In genomic region chr9:69488972-69489371, GRCm38 (mm10) we compare ENCODE assay signal across 9 mouse cellular contexts. TPM values are rescaled to one million over a fixed set of nuclear protein-coding genes. Genes with fewer than 3 reads are reported as not detected.
DNase-seq lines count a peak whose midpoint lies in the region; ATAC-seq and TF ChIP-seq lines count a peak whose summit lies in the region.
"Had no signal": no experiment of that assay in that cellular context is flagged by ENCODE, and none has a peak within 500 bp of the region (broad histone marks: within the 10 kb centered on the region; RNA-seq: fewer than 3 reads in every experiment).

No protein-coding gene starts in this region.

- H3K27me3 ChIP-seq in hindbrain, embryonic 14.5 days (ENCODE audit: control insufficient read depth, insufficient read depth, low read length), result no peaks in the 10 kb centered on the region
- H3K27me3 ChIP-seq in intestine, embryonic 16.5 days (replicated peaks; ENCODE audit: control insufficient read depth, insufficient read depth, low read length), result no peaks in the 10 kb centered on the region
- H3K27me3 ChIP-seq: liver, embryonic 12.5 days had no signal

- no peak for DNase-seq in gastrocnemius, adult 2 months
- DNase-seq in gastrocnemius, adult 8-10 months (ENCODE audit: low spot score in 2 of 2), result no peak
- DNase-seq in thymus, postnatal 25 days, result peak; percentile 20
- no peak for DNase-seq in thymus, adult 18-20 months
- DNase-seq in hindbrain, embryonic 14.5 days (ENCODE audit: low spot score), result peak; percentile 52
- DNase-seq in gastrocnemius, postnatal 14 days, result no peak

- peaks cover 11% of the 10 kb centered on the region; the same call in 1 of the 2 replicates for H3K4me1 ChIP-seq in hindbrain, embryonic 14.5 days (replicated peaks; ENCODE audit: control insufficient read depth, insufficient read depth, low read length)
- H3K4me1 ChIP-seq in intestine, embryonic 16.5 days (ENCODE audit: control insufficient read depth, insufficient read depth, low read length), result no peaks in the 10 kb centered on the region

- H3K9me3 ChIP-seq in hindbrain, embryonic 14.5 days (ENCODE audit: control insufficient read depth, low read length), result no peaks in the 10 kb centered on the region
- H3K9me3 ChIP-seq in intestine, embryonic 16.5 days (ENCODE audit: control insufficient read depth, low read length), result peaks cover 5% of the 10 kb centered on the region; the same call in 1 of the 2 replicates

- no peak overlapping the region for H3K27ac ChIP-seq in gastrocnemius, adult 2 months
- H3K27ac ChIP-seq in hindbrain, embryonic 14.5 days, result no peak overlapping the region
- no peak overlapping the region for H3K27ac ChIP-seq in intestine, embryonic 16.5 days (ENCODE audit: low read length)
- H3K27ac ChIP-seq: liver, embryonic 12.5 days had no signal

- H3K9ac ChIP-seq in hindbrain, embryonic 14.5 days, result no peak overlapping the region
- no peak overlapping the region for H3K9ac ChIP-seq in intestine, embryonic 16.5 days (ENCODE audit: low read depth, low read length)
- H3K9ac ChIP-seq: liver, embryonic 12.5 days had no signal

- peak; percentile 51 for TF ChIP-seq CTCF in gastrocnemius, adult 2 months (IDR thresholded peaks at IDR 0.05)

- H3K36me3 ChIP-seq in hindbrain, embryonic 14.5 days (replicated peaks; ENCODE audit: control insufficient read depth, insufficient read depth), result peaks cover 10% of the 10 kb centered on the region; the same call in 1 of the 2 replicates
- peaks cover 41% of the 10 kb centered on the region for H3K36me3 ChIP-seq in intestine, embryonic 16.5 days (ENCODE audit: control insufficient read depth, insufficient read depth, low read length)

- no peak overlapping the region for H3K4me2 ChIP-seq in hindbrain, embryonic 14.5 days (replicated peaks)
- no peak overlapping the region for H3K4me2 ChIP-seq in intestine, embryonic 16.5 days (ENCODE audit: low read depth, low read length)
- H3K4me2 ChIP-seq: liver, embryonic 12.5 days had no signal

- WGBS in hindbrain, embryonic 14.5 days, result 14% methylated on average over 5 of the region's 5 CpGs
- whole genome bisulfite sequencing in intestine, embryonic 16.5 days, result 33% methylated on average over 5 of the region's 5 CpGs

- ATAC-seq in hindbrain, embryonic 14.5 days (ENCODE audit: low FRiP score), result no peak
- ATAC-seq in monocyte, adult 5-6 weeks (replicated peaks; ENCODE audit: insufficient number of reproducible peaks, low FRiP score, low TSS enrichment, poor library complexity, severe bottlenecking), result no peak
- no peak for ATAC-seq in intestine, embryonic 16.5 days
- ATAC-seq: liver, embryonic 12.5 days had no signal

- intact Hi-C loops in gastrocnemius, adult 2 months (cut with DNase I), result no loop called here
- intact Hi-C loops in gastrocnemius, postnatal 14 days (cut with DNase I; ENCODE audit: low total_unique reads), result loop anchor here (5.0 kb wide), 1 partner anchor 52 kb away; no protein-coding TSS in a partner anchor

- no peak overlapping the region for H3K4me3 ChIP-seq in gastrocnemius, adult 2 months
- H3K4me3 ChIP-seq in hindbrain, embryonic 14.5 days (replicated peaks; ENCODE audit: low read length), result no peak overlapping the region
- H3K4me3 ChIP-seq in intestine, embryonic 16.5 days (ENCODE audit: low read length), result no peak overlapping the region
- H3K4me3 ChIP-seq: liver, embryonic 12.5 days had no signal

RNA-seq across cellular contexts. Expression of gene Anxa2, which starts 35.6 kb away (rescaled TPM):
- 10 to 100 TPM; 28.0 to 52.6 TPM for total RNA-seq in gastrocnemius, adult 2 months (2021)
- 10 to 100 TPM; 17.3 to 34.2 (median 28.0) TPM for total RNA-seq in gastrocnemius, adult 8-10 months (2022)
- polyA plus RNA-seq in hindbrain, embryonic 14.5 days (2014; fragmentation: Nextera tagmentation; extraction: Ambion mirVana), result 143 and 158 TPM in 2 replicates
- total RNA-seq in monocyte, adult 5-6 weeks (2017), result 428 to 649 TPM (median 479 TPM) in 3 replicates
- polyA plus RNA-seq in intestine, embryonic 16.5 days (2015; fragmentation: Nextera tagmentation; extraction: Ambion mirVana), result 599 and 614 TPM in 2 replicates
- 100 to 1,000 TPM in 1 of 2 experiments, 10 to 100 TPM in 1; 90.8 to 119 TPM for total RNA-seq in gastrocnemius, postnatal 14 days (2021)

Comparison
In these comparisons a context has a peak if more than half of its experiments do, and no peak if none do; other contexts are left out.
1. DNase-seq: peak in thymus, postnatal 25 days (single experiment) and hindbrain, embryonic 14.5 days (single experiment); none in gastrocnemius, adult 2 months (single experiment), gastrocnemius, adult 8-10 months (0 of 2), thymus, adult 18-20 months (0 of 2) and gastrocnemius, postnatal 14 days (single experiment).